Mouse (Mus musculus) adrenal gland, adult 8-10 months (tissue): Measurements from ENCODE around the gene Hpse2. TPM values are rescaled to one million over a fixed set of nuclear protein-coding genes. Genes with fewer than 3 reads are reported as not detected.
"Not testable (repeated sequence)": the region's sequence is repeated elsewhere in the genome, so short reads cannot be mapped to it uniquely, and the experiment has no call there.

ENCODE experiments used
- DNase-seq: peaks from one replicate; pipeline ENCODE4 v3.0.0; 2022
- total RNA-seq, 4 experiments: library from RNA; stranded (reverse); gene quantifications; 2 replicates each; pipeline ENCODE4 v1.2.4; 2022

Hpse2 gene
- total RNA-seq: not detected

DNA sequence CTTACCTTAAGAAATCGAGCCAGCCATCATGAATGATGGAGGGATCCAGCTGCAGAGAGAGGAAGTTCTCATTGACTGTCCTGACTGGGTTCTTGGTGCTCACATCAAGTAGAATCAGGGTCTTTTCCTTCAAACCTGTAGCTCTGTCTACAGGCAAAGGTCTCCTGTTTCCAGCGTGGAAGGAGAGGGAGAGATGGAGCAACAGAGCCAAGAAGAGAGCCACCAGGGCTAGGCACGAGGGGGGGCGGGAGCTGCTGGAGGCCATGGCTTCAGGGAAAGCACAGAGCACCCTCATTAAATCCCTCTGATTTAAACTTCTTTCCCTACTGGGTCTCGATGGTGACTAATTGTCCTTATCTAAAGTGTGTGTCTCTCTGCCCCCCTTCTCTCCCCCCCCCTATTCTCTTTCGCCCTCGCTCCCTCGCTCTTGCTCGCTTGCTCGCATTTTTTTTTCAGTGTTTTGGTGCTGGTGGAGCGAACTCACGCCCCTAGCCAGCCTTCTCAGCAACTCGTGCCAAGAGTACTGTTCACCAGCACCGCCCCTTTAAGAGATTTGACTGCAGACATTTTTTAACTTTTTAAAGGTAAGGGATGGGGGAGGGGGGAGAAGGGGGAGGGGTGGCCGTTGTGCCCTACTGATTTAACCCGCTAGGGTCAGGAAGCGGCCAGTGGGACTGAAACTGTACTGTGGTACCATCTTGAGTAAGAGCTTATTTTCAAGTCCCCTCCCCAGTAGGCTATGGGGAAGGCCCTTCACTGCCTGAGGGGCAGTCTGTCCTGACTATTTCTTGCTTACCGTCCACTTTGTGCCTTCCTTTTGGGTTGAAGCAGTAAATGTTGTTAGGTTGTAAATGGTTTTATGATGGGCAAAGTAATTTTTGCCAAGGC lies at the start of gene Hpse2:
TSS of gene Hpse2 (minus strand) at position 339 of the 888 bp plus-strand sequence.
- no peak for DNase-seq

DNA sequence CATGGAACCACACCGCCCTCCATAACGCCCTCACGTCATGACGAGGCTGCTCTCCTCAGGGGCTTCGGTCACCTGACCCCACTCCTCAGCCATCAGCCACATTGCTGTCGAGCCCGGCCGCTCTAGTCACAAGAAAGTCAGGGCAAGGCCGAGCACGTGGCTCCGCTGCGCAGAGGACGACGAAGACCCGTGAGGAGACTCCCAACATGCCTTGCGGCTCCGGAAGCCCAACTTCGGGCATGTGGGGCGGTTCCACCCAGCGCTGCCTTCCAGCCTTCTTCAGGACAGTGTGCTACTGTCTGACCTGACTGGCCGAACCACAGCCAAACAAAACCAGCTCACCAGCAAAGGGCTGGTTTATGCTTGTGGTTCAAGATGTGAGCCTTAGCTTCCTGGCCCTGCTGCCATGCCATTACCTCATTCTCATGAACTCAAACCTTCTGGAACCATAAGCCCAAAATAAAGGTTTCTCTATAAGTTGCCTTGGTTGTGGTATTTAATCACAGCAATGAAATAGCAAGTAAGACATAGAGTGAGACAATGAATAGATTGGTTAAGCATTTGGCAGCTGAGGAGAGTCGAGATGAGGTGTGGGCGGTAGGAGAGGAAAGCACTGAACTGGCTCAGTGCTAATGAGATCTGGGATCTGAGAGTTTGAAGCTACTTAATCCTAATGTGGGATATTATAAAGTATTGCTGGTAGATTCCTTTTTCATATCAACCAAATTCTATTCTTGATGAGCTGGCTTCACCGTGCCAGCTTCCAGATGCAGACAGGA lies 39.5 kb upstream of the Hpse2 start:
- no peak for DNase-seq

DNA sequence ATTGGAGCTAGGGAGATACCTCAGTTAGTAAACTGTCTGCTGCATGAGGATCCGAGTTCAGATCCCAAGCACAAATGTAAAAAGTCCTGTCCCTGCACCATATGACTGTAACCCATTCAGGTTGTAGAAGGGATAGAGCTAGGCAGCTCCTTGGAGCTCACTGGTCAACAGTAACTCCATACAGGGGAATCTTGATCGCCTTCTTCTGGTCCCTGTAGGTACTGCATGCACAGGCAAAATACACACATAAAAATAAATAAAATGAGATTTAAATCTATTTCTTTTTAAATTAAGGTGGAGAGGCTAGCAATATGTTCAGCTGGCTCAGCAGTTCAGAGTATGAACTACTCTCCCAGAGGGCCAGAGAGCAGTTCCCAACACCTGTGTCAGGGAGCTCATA lies 35.9 kb upstream of the Hpse2 start:
- DNase-seq: no peak

DNA sequence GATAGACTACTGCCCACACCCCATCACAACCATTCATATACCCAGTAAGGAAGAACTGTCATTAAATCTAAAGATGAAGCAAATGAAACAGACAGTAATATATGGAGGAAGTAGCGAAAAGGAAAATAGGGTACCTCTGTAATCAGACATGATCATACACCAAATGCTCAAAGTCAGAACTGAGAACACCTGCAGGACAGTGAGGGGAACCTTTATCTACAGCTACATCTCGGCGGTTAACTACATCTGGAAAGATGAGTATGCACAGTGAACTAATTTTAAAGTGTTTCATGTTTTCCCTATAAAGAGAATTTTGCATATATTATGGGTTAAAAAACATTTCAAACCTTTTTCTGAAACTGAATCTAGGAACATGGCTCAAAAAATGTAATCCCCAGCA lies 32.4 kb upstream of the Hpse2 start:
- no peak for DNase-seq

DNA sequence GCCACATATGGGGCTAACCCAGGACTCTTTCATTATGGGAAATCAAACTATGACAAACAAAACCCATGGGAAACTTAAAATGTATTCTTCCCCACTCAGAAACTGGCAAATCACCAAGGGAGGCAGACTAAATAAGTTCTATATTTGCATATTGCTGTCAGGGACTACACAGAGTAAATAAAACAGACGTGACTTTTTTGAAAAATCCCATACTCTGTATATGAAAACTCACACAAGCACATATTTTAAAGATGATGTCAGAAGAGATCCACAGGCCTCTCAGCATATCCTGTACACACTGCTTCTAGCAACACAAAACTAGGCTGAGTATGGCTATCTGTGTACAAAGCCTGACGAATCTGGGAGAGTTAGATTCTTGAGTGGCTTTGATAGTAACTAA lies 27.4 kb upstream of the Hpse2 start:
- DNase-seq: no peak

DNA sequence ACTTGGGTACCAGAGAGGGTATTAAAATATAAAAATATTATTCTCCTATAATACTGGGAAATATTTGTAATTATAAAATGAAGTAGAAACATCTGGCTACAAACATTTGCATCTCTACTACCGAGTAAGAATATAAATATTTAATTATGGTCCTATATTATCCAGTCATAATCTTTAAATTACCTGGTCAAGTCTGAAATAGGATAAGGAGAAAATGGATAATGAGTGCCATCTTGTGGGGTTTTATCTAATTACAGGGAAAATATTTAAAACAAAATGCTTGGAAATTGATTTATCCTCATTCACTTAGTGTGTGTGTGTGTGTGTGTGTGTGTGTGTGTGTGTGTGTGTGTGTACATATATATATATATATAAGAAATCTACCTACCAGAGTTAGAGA lies 19.0 kb upstream of the Hpse2 start:
- DNase-seq: no peak

DNA sequence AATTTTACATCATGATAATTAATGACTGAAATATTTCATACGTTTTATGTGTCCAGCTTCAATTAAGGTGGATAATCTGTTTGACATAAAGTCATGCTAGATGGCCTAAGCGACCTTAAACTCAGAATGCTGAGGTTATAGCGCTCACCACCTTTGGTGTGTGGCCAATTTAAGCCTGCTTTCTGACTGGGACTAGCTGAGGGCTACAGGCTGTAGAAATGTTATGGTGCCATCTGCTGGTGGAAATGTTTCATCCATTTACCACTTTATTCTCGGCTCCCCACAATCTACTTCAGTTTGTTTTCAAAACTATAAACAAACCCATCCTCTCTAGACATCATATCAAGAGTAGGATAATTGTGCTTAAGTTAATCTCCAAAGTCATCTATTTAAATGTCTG lies 8.2 kb upstream of the Hpse2 start:
- no peak for DNase-seq

DNA sequence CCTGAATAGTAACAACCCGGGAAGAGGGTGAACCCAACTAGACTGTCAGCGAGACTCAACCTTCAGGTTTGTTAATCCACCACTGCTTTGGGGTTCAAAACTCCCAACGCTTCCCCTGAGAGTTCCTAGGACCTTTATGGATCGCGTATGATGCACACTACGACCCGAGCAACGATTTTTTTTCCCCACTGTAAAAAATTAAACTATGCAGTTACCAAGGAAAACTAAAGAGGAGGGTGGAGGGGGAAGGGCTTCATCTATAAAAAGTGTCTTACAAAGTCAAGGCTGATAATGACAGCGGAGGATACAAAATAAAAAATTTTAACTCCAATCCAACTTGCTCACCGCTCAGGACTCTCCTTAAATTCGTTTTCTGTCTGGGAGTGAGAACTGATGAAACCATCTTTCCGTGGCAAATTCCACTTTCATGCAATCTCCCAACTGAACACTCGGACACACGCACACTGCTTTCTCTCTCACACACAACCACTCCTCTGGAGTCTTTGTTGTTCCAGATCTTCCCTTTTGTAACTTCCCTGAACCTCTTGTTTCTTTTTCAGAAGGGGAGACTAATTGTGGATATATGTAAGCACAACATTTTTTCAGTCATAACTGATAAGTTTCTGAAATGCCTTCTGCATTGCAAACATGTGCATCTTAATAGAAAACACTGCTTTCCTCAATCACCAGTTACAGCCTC lies 934 bp downstream of the Hpse2 start:
- DNase-seq: no peak

DNA sequence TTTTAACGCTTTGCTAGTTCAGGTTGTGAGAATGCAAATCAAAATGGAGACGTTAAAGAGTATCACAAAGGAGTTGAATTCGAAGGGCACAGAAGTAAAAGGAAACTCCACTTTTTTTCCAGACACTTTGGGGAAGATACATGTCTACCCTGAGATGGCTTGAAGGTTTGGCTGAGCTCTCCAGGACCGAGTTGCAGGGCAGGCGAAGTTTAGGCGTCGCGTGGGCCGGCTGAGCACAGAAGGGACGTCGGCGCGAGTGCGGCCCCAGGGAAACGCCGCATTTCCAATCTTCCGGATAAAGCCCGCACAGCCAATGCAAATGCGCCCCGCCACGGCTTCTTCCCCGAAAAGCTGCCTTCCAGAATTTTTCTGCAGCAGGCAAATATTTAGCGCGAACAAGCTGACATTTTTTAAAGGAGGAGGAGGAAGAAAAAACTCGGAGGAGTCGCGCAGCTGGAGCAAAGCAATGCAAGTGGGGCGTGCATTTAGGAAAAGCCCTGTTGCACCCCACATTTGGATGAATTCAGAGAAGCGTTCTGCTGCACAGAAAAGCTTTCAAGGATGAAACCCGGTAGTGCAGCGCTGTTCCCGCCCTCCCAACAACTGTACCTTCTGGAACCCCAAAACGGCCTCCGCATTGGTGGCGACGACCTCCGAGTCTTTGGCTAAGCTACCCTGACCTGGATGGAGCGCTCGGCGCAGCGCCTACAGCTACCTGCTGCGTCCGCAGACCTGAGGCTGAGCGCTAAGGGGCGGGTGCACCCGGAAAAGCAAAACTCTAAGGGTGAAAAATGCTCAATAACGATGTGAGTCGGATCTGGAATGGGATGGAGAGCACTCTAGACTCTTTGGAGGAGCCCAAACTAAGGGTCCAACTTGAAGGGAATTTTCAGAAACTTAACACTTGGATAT lies 1.9 kb downstream of the Hpse2 start:
- no peak for DNase-seq

DNA sequence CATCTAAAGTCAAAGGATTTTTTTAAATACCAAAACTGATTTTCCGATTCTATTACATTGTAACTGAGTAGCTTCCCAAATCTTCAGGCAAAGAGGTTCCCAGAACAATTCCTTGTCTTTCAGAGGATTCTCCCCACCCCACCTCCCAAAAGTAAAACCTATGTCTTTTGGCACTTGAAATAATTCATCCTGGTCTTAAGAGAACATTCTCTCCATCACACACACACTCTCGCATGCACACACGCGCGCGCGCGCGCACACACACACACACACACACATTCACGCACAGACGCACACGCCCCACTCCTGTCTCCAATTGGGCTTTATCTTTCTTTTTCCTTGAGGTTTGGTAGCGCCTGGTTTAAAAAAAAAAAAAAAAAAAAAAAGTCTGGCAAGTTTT lies 2.7 kb downstream of the Hpse2 start:
- no peak for DNase-seq

DNA sequence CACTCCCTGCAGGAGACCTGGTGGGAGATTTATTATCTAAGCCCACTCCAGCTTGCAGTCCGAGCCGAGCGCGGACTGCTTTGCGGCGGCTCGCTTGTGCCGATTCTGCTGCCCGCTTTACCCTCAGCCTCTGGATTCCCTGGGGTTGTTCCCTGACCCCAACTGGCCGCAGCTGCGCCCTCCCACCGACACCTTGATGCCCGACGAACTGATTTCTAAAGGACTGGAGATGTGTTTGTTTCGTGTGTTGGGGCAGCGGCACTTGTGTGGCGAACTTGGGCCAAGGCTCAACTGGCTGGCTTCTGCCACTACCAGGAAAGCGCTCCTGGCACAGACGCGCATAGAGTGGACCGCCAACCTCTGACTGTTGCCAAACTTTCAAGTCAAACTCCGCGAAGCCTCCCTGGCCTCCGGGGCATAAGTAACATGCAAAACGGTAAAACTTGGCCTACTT lies 3.1 kb downstream of the Hpse2 start:
- peak; percentile 3 for DNase-seq

DNA sequence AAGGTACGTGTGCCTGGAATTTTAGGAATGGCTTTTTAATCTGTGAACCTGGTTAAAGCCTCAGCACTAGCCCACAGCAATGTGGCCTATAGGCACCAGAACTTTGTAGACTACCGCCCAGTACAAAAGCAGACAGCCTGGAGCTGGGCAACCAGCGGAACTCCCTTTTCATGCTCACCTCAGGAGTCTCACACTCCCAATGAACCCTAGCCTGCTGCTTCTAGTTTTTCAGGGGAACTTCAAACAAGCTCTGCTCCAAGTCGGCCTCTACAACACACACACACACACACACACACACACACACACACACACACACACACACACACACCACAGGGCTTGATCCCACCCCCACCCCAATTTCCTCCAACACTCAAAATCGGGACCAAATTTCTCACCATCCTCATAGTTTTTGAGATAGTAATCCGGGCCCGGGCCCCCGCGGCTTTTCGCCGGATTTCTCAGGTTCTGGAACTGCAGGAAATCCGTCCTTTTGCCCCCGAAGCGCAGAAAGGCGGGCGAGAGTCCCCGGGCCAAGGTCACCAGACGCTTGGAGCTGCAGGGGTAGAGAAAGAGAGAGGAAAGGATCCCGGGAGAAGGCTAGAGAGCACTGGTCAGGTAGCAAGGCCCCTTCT lies 3.7 kb downstream of the Hpse2 start:
- DNase-seq: no peak

DNA sequence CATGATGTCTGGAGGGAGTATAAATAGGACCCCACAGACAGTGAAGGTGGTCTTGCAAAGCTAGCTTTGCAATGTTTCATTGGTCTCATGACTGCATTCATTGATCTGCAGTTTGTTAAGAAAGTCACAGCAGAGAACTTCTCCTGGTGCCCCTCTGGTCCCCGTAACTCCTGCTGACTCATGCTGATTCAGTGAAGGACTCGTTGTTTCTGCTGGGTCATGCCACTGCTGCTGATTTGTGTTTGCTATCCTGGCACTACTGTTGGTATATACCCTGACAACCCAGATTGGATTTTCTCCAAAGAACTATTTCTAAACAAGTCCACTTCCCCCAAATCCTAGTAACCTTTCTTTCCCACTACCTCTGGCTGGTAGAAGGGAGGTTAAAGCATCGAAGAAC lies 29.3 kb downstream of the Hpse2 start:
- DNase-seq: no peak

DNA sequence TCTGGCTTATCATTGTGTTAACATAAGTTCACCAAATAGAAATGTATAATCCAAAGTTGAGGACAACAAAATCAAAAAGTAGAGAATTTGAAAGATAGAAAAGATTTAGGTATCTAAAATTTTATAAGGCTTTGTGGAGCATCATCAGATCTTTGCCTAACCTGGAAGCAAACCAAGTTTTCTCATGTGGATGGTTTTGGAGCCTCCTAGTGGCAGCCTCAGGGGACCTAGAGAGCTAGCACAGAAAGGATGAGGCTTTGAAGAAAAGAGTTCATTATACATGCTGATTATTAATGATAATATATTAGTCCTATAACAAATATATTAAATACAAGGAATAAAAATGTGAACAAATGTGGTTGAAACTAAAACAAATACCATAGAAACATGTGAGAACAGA lies 77.0 kb downstream of the Hpse2 start:
- no peak for DNase-seq

DNA sequence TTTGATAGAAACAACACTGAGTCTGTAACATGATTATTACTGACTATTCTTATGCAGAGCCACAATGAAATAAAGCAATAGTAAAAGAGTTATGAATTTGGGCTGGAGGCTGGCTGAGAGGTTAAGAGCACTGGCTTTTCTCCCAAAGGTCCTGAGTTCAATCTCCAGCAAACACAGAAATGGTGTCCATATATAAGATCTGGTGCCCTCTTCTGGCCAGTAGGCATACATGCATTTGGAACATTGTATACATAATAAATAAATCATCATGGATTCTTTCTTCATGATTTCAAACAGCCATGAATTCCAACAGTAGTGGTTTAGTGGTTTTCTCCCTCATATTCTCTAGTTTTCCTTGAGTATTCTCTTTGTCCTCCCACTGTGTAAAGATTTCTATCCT lies 81.4 kb downstream of the Hpse2 start:
- no peak for DNase-seq

DNA sequence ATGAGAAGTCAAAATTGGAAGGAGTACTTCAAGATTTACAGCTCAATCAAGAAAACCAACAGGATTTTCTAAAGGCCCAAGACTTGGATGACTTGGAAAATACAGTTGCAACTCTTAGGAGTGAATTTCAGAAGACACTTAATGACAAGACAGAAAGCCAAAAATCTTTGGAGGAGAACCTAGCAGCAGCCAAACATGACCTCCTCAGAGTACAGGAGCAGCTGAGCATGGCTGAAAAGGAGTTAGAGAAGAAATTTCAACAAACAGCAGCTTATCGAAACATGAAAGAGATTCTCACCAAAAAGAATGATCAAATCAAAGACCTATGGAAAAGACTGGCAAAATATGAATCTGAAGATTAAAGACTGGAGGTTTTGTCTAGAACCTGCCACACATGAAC lies 106.8 kb downstream of the Hpse2 start:
- not testable (repeated sequence) for DNase-seq

DNA sequence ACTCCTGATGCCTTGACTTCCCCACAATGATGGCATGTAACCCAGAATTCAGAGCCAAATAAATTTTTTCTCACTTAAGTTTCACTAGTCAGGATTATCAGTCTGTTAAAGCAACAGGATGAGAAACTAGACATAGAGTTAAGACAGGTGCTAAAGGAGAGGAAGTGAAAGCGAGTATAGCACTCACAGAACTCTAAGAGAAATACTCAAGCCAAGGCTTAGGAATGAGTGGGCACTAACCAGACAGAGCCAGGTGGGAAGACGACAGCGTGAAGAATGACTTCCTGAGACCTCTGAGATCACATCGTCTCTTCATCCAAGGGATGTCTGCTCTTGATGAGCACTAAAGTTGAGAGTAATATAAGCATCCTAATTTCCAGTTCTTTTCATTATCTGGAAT lies 144.2 kb downstream of the Hpse2 start:
- no peak for DNase-seq

DNA sequence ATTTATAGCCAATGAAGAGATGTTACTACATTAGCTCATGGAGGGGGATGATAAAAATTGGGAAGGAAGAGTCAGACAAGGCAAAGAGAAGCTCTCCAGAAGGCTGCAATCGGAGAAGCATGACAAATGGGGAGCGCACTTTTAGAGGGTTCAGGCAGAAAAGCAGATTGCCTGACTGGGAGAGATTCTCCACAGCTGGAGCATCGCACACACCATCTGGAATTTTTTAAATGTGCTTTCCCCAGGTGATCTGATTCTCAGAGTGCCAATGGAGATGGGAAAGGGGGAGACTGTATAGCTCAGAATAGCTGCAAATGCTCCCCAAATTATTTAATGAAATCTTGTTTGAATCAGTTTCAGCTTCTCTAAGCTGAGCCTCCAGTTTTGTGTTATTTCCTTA lies 156.4 kb downstream of the Hpse2 start:
- DNase-seq: no peak

DNA sequence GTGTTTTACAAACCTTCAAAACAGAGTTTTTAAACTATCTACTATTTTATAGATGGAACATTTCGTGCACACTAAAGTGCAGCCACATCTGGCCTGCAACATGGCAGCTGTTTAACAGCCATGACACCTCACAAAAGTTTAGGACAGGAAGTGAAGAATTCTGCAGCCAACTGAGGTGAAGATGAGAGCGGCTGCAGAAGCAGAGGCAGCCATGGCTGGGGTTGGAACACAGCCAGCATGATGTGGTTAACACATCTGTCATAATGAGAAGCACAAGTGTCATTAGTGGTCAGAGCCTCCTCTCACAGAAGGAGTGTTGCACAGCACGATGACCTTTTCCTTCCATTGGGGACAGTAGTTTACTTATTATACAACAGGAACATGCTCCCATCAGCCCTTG lies 194.6 kb downstream of the Hpse2 start:
- DNase-seq: no peak

DNA sequence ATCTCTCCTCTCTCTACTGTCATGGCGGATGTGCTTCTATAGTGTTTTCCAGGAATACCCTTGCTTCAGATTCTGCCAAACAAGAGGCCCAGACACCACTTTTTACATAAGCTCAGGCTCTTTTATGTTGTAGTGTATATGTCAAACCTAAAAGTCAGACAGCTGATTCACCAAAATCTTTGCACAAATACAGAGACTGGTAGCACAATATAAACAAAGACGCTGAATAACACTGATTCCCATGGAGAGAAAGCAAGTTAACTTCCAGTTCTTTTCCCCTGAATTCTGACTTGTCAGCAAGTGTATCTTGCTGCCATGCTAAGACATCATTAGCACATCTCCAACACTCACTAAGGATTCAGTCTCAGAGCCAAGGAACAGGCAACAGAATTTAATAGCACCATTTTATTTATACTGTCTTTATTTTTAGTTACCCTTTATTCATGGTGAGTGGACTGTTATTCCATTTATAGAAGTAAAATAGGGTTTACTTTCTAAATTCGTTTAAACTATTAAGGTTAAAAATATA lies 212.7 kb downstream of the Hpse2 start:
- no peak for DNase-seq

DNA sequence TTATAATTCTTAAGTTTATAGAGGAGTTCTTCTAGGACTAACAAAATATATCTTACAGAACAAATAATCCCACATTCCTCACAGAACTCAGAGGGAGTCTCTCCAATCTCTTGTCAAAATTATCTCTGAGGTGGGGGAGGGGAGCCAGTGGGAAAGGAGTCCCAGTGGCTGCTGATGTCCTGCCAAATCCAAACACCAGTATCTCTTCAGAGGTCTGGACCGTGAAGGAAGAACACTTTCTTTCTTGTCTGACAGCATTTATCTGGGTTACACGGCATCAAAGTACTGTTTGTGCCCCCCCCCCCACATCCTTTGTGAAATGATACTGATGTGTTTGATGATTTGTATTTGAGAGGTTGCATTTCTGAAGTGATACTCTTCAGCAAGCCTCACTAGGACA lies 213.3 kb downstream of the Hpse2 start:
- DNase-seq: no peak
